Mouse (Mus musculus) stomach, postnatal 0 days (tissue): ENCODE measurements around the gene Efcc1.

Source experiments
- CTCF ChIP-seq: IDR thresholded peaks from 2 replicates; pipeline ENCODE4 v1.5.1; 2016; ENCODE audit warnings: antibody characterized with exemption, low read depth, mild to moderate bottlenecking, moderate library complexity
- EP300 ChIP-seq: optimal IDR thresholded peaks from 2 replicates; pipeline ENCODE3; 2016; ENCODE audit warnings: antibody characterized with exemption

- no peak for TF ChIP-seq CTCF
- TF ChIP-seq EP300: no peak
These were observed 65.7 kb downstream of the Efcc1 start for GRCm38 (mm10) chr6:87796251-87796880.
